Mouse (Mus musculus) CD4-positive helper T cell, adult 2 months (primary cell): ENCODE results near the gene Igfl3.

Experiments used
- DNase-seq: peaks from one replicate; pipeline ENCODE4 v3.0.0-alpha.2; 2012; ENCODE audit warnings: low read depth, missing footprints, low spot score

The Igfl3 gene

DNA sequence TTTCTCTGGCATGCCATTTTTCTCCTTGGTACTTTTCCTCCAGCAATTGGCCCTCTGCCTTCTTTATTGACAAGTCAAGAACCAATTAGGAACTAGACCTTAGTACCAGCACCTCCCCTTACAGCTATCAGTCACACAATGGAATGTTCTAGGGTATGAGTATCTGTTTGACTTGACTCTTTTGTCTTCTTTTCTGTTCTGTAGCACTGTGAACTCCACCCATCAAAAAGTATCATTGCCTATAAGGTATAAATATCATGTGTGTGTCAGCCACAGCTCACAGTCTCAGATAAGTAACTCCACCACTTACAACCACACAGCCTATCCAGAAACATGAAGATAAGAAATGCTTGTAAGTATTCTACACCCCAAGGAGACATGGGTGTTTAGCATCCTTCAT is at the start of gene Igfl3:
Gene Igfl3 (plus strand): TSS at position 301 of the 400 bp plus-strand sequence.
- DNase-seq: no peak

DNA sequence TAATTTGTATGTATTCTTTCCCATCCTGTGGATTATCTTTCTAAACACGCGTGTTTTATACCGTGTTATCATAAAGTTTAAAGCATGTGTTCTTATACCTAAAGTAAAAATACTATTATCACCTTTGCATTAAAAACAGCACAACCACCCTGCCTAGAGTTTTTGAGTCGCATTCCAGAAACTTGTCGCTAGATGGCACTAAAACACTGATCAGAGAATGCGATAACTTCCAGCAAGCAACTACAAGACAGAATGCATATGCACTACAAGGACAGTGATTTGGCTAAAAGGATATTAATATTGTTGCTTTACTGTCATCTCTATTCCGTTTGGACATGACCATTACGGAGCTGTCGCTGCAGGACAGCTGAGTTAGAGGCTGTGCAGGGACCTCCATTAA is 34.6 kb downstream of the Igfl3 start:
- DNase-seq: no peak

DNA sequence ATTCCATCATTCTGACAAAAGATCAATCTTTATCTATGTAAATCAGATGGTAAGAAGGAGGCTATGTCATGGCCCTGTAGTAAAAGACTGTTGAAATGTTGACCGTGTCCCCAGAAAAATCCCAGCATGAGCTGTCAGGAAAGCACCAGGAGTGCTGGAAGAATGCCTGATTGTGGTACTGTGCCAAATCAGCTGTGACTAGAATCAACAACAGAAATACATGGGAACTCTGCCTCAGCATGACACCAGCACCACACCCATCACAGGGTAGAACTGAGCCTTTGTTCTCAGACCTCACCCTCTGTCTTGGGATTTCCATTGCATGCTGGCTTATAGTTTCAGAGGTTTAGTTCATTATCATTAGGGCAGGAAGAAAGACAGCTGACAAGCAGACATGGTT is 38.4 kb downstream of the Igfl3 start:
- DNase-seq: no peak
